Mouse (Mus musculus): ENCODE data around the gene Inpp5e. TPM values are rescaled to one million over a fixed set of nuclear protein-coding genes. Genes with fewer than 3 reads are reported as not detected.

Inpp5e gene
- polyA plus RNA-seq, 1 experiment from 2014 or later, result 19.1 TPM

- ATAC-seq (ENCODE audit: insufficient number of reproducible peaks, low FRiP score), result peak; percentile 29; the same call in 1 of the 2 replicates
Measured at GRCm38 (mm10) chr2:26348241-26348640, 60.8 kb downstream of the Inpp5e start.

More at GRCm38 (mm10) chr2:26348241-26348640, 60.8 kb downstream of the Inpp5e start:
- Histone ChIP-seq H3K9ac (no peak overlapping the region), H3K36me3 (peaks cover 71% of the 10 kb centered on the region), H3K27me3 (replicated peaks) (no peaks in the 10 kb centered on the region), H3K4me1 (replicated peaks) (peaks cover 45% of the 10 kb centered on the region), H3K9me3 (replicated peaks) (no peaks in the 10 kb centered on the region), H3K27ac (ENCODE audit: poor library complexity, severe bottlenecking) (peak overlapping the region; percentile 49), H3K4me2 (no peak overlapping the region), H3K4me3 (no peak overlapping the region)
- whole genome bisulfite sequencing, result 49% methylated on average over 6 of the region's 6 CpGs

Other genes starting within 250 kb of the Inpp5e start
- not detected in 2 replicates for gene Lhx3, start 200.9 kb downstream of the Inpp5e start, polyA plus RNA-seq (2016; fragmentation: Nextera tagmentation; extraction: Ambion mirVana)
- 15.6 and 15.9 TPM in 2 replicates for gene Qsox2, start 171.7 kb downstream of the Inpp5e start, polyA plus RNA-seq (2016; fragmentation: Nextera tagmentation; extraction: Ambion mirVana)
- 0.05 and 0.09 TPM in 2 replicates for gene Ccdc187, start 114.6 kb downstream of the Inpp5e start, polyA plus RNA-seq (2016; fragmentation: Nextera tagmentation; extraction: Ambion mirVana)
- gene Gpsm1, start 93.7 kb downstream of the Inpp5e start, polyA plus RNA-seq (2016; fragmentation: Nextera tagmentation; extraction: Ambion mirVana), result 38.0 and 39.9 TPM in 2 replicates
- 31.4 and 33.7 TPM in 2 replicates for gene Dnlz, start 57.1 kb downstream of the Inpp5e start, polyA plus RNA-seq (2016; fragmentation: Nextera tagmentation; extraction: Ambion mirVana)
- 0.56 and 0.58 TPM in 2 replicates for gene Card9, start 48.3 kb downstream of the Inpp5e start, polyA plus RNA-seq (2016; fragmentation: Nextera tagmentation; extraction: Ambion mirVana)
- 20.4 and 23.5 TPM in 2 replicates for gene Snapc4, start 28.6 kb downstream of the Inpp5e start, polyA plus RNA-seq (2016; fragmentation: Nextera tagmentation; extraction: Ambion mirVana)
- 91.7 and 95.5 TPM in 2 replicates for gene Entr1, start 19.9 kb downstream of the Inpp5e start, polyA plus RNA-seq (2016; fragmentation: Nextera tagmentation; extraction: Ambion mirVana)
- gene Pmpca, start 19.9 kb downstream of the Inpp5e start, polyA plus RNA-seq (2016; fragmentation: Nextera tagmentation; extraction: Ambion mirVana), result 142 and 145 TPM in 2 replicates
- 22.6 and 24.5 TPM in 2 replicates for gene Sec16a, start 36.0 kb upstream of the Inpp5e start, polyA plus RNA-seq (2016; fragmentation: Nextera tagmentation; extraction: Ambion mirVana)
- 20.4 TPM in 2 replicates for gene Notch1, start 107.5 kb upstream of the Inpp5e start, polyA plus RNA-seq (2016; fragmentation: Nextera tagmentation; extraction: Ambion mirVana)
- gene Egfl7, start 170.8 kb upstream of the Inpp5e start, polyA plus RNA-seq (2016; fragmentation: Nextera tagmentation; extraction: Ambion mirVana), result 139 and 146 TPM in 2 replicates
- gene Gm20532, start 177.4 kb upstream of the Inpp5e start, polyA plus RNA-seq (2016; fragmentation: Nextera tagmentation; extraction: Ambion mirVana), result 0.28 TPM in 1 of 2 replicates, not detected in the other
- 18.4 and 23.2 TPM in 2 replicates for gene Agpat2, start 195.2 kb upstream of the Inpp5e start, polyA plus RNA-seq (2016; fragmentation: Nextera tagmentation; extraction: Ambion mirVana)
- gene Fam69b, start 219.3 kb upstream of the Inpp5e start, polyA plus RNA-seq (2016; fragmentation: Nextera tagmentation; extraction: Ambion mirVana), result 16.4 and 17.3 TPM in 2 replicates